Mouse (Mus musculus) ES-E14 (cell line): ENCODE measurements around the gene Nt5m.

Source experiments
- HCFC1 ChIP-seq: IDR thresholded peaks from 2 replicates; pipeline ENCODE4 v1.6.1; 2012; ENCODE audit warnings: low read length, inconsistent platforms, borderline replicate concordance; ENCODE audit not compliant: insufficient read depth
- MAFK ChIP-seq: IDR thresholded peaks from 2 replicates; pipeline ENCODE4 v1.6.1; 2014; ENCODE audit warnings: mild to moderate bottlenecking, low read depth, low read length, inconsistent platforms; ENCODE audit not compliant: insufficient read depth
- ZC3H11A ChIP-seq: IDR thresholded peaks from 2 replicates; pipeline ENCODE4 v1.6.1; 2012; ENCODE audit warnings: low read depth, mild to moderate bottlenecking, inconsistent platforms, low read length, borderline replicate concordance
- ZNF384 ChIP-seq: IDR thresholded peaks from 2 replicates; pipeline ENCODE4 v1.6.1; 2012; ENCODE audit warnings: low read depth, low read length, inconsistent platforms

DNA sequence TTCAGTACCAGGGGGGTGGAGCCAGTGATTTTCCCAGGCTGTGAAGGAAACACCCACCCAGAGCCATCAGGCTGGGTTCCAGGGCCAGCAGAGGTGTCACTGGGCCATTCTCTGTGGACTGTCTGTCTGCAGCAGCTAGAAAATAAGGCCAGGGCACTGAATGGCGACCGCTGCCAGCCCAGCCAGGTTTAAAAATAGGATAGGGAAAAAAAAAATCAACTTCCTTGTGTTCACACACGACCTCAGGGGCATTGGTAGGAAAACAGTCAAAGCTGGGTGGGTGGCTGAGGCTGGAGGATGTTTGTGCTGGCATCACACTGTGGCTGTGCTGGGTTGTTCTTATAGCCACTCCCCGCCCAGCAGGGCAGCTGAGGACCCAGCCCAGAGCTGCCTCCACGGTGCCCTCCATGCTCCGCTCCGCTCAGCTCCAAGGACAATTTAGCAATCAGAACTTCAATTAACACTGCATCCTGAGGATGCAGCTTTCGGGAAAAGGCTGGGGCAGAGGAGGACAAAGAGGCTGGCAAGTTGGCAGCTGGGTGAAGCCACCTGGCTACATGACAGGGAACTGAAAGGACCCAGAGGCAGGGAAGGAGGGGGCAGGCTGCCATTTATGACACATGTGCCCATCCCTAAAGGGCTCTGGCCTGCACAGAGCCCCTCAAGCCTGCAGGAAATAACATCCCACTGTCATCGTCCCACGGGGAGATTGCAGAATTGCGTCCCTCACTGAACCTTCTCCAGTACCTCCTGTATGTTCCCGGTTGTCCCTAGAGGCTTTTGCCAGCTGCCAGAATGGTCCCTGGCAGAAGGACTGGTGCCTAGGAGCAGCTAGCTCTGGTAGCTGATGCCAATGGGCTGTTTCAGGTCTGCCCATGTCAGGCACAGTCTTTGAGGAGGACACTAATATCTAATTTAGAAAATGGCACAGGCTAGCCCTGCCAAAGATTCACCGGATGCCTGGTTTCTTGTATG is 60.8 kb downstream of the Nt5m start:
- no peak for TF ChIP-seq HCFC1
- no peak for TF ChIP-seq ZC3H11A
- TF ChIP-seq MAFK: no peak
- TF ChIP-seq ZNF384: no peak
